Mouse (Mus musculus) adrenal gland, adult 2 months (tissue): ENCODE data around the gene Skp1a. TPM values are rescaled to one million over a fixed set of nuclear protein-coding genes. Genes with fewer than 3 reads are reported as not detected.

Source experiments
- DNase-seq: peaks from one replicate; pipeline ENCODE4 v3.0.0; 2021
- polyA plus RNA-seq: library from polyadenylated mRNA; depleted of rRNA; stranded (reverse); fragments of >200 nt; gene quantifications from 2 replicates; pipeline ENCODE4 v1.2.3, GENCODE M21; 2012; rRNA removed
- total RNA-seq, 2 experiments: library from RNA; stranded (reverse); gene quantifications; 2 replicates each; pipeline ENCODE4 v1.2.3; 2021

Skp1a gene
- total and polyA plus RNA-seq, 3 experiments = 11.1 to 522 (median 396) TPM

- DNase-seq = no peak
These were observed 45.8 kb downstream of the Skp1a start for GRCm38 (mm10) chr11:52277433-52278150.

- DNase-seq = no peak
These were observed 46.4 kb downstream of the Skp1a start for GRCm38 (mm10) chr11:52278164-52278563.

GRCm38 (mm10) chr11:52278991-52279390 is 47.2 kb downstream of the Skp1a start:
- DNase-seq = no peak

GRCm38 (mm10) chr11:52279611-52280145 is 47.9 kb downstream of the Skp1a start:
- DNase-seq = no peak

GRCm38 (mm10) chr11:52280566-52281455 is 49.0 kb downstream of the Skp1a start:
- DNase-seq = no peak

- no peak for DNase-seq
These were observed 50.0 kb downstream of the Skp1a start for GRCm38 (mm10) chr11:52281568-52282328.

DNA sequence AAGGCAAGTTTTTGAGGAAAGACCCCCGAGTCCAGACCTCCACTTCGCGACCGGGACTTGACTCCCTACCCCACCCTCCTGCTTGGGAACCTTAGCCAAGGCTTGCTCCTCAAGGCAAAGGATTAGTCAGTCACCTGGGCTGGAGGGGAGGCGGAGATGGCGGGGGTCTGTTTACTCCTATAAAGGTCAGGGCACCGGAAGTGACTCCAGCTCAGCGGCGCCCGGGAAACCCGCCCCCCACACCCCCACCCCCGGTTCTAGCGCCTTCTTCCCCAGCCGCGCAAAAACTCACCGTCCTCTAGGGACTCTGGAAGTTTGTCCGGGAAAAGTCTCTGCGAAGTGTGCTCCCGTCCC is 50.6 kb downstream of the Skp1a start:
- DNase-seq = peak; percentile 57

GRCm38 (mm10) chr11:52282774-52283595 is 51.2 kb downstream of the Skp1a start, which contains the start of gene Tcf7:
Tcf7 (minus strand) TSS chr11:52283014.
- peak; percentile 90 for DNase-seq

DNA sequence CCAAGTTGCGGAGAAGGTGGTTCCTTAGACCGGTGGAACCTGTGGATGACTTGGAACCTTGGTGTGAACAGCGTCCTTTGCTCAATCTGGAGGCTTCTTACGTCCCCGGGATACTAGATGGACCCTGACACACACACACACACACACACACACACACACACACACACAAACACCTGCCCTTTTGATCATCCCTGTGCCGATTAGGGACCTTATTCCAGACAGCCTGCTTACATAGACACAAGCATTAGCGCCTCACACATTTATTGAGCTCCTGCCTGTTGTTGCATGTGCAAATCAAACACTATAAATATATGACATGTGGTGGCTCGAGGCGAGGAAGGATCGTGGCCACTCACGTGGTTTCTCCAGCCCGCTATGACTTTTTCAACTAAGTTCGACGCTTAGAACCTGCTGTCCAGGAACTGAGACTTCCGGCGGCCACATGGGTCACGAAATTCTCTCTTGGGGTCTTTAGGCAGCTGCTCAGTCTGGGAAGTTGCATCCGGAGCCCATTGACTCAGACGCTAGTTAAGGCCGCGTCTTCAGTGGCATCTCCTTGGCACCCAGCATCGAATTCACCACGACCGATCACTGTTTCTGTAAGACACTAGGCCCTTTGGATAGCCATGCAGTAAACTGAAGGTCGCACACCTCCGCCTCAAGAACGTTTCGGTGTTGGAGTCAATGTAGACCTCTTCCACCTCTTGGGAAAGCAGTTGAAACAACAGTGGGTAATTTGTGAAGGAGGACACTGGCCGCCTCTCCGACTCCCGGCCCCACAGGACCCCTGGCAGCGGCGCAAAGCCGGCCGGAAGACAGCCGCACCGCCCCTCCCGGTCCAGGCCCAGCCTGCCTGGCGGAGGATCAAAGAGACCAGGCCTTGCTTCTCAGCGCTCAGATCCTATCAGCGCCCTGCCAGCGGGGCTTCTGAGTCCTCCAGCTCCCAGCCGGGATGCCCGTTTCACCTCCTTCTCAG is 52.1 kb downstream of the Skp1a start:
- DNase-seq = peak; percentile 90

DNA sequence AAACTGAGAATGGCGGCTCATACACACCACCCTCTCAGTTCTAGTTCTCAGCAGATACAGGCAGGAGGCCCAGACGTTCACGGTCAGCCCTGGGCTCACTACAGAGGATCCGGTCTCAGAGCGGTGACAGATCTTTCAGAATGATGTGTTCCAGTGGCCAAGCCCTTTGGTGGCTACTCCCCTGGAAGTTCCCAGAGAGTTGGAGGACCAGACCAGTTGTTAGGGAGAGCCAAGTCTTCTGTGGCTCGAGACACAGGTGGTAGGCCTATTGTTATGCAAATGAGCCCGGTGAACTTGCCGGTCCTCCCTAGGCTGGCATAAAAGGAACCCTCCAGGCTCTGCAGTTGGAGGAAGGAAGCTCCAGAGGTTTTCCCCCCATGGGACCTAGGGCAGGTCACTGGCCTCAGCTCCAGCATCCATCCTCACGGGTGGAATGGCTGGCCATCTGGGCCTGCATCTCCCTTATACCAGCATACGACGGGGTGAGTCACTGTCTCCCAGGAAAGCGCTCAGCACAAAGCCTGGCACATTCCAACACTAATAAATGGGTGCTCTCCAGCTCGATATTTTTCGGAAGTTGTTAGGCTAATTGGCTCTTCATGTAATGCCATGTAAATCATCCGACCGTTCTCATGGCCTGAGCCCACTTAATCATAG is 54.6 kb downstream of the Skp1a start:
- peak; percentile 59 for DNase-seq

- no peak for DNase-seq
These were observed 55.1 kb downstream of the Skp1a start for GRCm38 (mm10) chr11:52286958-52287305.

DNA sequence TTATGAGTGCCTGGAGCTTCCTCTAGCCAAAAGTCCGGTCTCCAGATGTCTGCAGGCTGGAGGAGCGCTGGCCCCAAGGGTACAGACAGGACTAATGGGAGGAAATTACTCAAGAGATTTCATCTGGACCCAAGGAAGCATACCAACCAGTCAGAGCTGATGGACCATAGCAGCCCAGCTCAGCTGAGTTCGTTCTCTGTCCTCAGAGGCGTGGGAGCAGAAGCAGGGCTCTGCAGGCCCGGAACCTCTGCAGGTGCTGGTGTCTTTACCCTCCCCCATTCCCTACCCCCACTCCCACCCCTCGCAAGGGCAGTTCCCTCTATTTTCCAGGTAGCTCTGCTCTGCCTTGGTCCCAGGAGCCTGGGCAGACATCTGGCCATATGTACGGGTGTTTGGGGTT is 60.6 kb downstream of the Skp1a start:
- DNase-seq = no peak

GRCm38 (mm10) chr11:52292894-52293293 is 61.1 kb downstream of the Skp1a start:
- DNase-seq = no peak

- DNase-seq = no peak
These were observed 62.3 kb downstream of the Skp1a start for GRCm38 (mm10) chr11:52294103-52294502.

Other genes starting within 250 kb of the Skp1a start
- 100 to 1,000 TPM; 133 to 196 TPM for gene Ube2b, start 231.2 kb upstream of the Skp1a start, total RNA-seq
- 30.9 and 43.4 TPM in 2 replicates for gene Ube2b, start 231.2 kb upstream of the Skp1a start, polyA plus RNA-seq
- 1 to 10 TPM; 3.7 to 4.3 TPM for gene Cdkl3, start 227.8 kb upstream of the Skp1a start, total RNA-seq
- gene Cdkl3, start 227.8 kb upstream of the Skp1a start, polyA plus RNA-seq = 1.1 TPM in 2 replicates
- gene Ppp2ca, start 133.3 kb upstream of the Skp1a start, total RNA-seq = 10 to 100 TPM; 69.0 to 90.8 TPM
- gene Ppp2ca, start 133.3 kb upstream of the Skp1a start, polyA plus RNA-seq = 17.5 and 19.2 TPM in 2 replicates
- gene Olfr1373, start 86.5 kb upstream of the Skp1a start, total RNA-seq = not detected
- gene Olfr1373, start 86.5 kb upstream of the Skp1a start, polyA plus RNA-seq = not detected in 2 replicates
- not detected for gene Olfr1371, start 18.0 kb upstream of the Skp1a start, total RNA-seq
- not detected in 2 replicates for gene Olfr1371, start 18.0 kb upstream of the Skp1a start, polyA plus RNA-seq
- 10 to 100 TPM; 32.1 to 48.6 TPM for gene Tcf7, start 51.0 kb downstream of the Skp1a start, total RNA-seq
- gene Tcf7, start 51.0 kb downstream of the Skp1a start, polyA plus RNA-seq = 56.1 and 60.3 TPM in 2 replicates
- 100 to 1,000 TPM; 353 to 458 TPM for gene Vdac1, start 128.9 kb downstream of the Skp1a start, total RNA-seq
- 52.6 and 60.1 TPM in 2 replicates for gene Vdac1, start 128.9 kb downstream of the Skp1a start, polyA plus RNA-seq
- 100 to 1,000 TPM; 142 to 144 TPM for gene 9530068E07Rik, start 164.4 kb downstream of the Skp1a start, total RNA-seq
- 241 and 242 TPM in 2 replicates for gene 9530068E07Rik, start 164.4 kb downstream of the Skp1a start, polyA plus RNA-seq